Mouse (Mus musculus) forebrain, embryonic 12.5 days (tissue): ENCODE measurements around the gene Cd244a. TPM values are rescaled to one million over a fixed set of nuclear protein-coding genes. Genes with fewer than 3 reads are reported as not detected.

Experiments used
- ATAC-seq: fragments of 200-750 bp; cut with Nextera tagmentation; 2 replicates; pipeline ENCODE4 v1.8.0; 2017; ENCODE audit warnings: moderate TSS enrichment; ENCODE audit not compliant: low FRiP score
- H3K27ac ChIP-seq: fragments of 300-500 bp; sonication (generic); 2 replicates; pipeline ENCODE4 v1.5.1; 2016; ENCODE audit warnings: mild to moderate bottlenecking
- H3K27me3 ChIP-seq: fragments of 300-500 bp; sonication (generic); 2 replicates; pipeline ENCODE4 v1.6.1; 2016; ENCODE audit warnings: mild to moderate bottlenecking
- H3K36me3 ChIP-seq: fragments of 300-500 bp; sonication (generic); replicated peaks from 2 replicates; pipeline ENCODE4 v1.6.1; 2016; ENCODE audit warnings: mild to moderate bottlenecking
- H3K4me1 ChIP-seq: fragments of 300-500 bp; sonication (generic); 2 replicates; pipeline ENCODE4 v1.6.1; 2016
- H3K4me2 ChIP-seq: fragments of 300-500 bp; sonication (generic); 2 replicates; pipeline ENCODE4 v1.6.1; 2016; ENCODE audit warnings: mild to moderate bottlenecking, moderate library complexity
- H3K4me3 ChIP-seq: fragments of 300-500 bp; sonication (generic); replicated peaks from 2 replicates; pipeline ENCODE4 v1.5.1; 2016; ENCODE audit warnings: mild to moderate bottlenecking
- H3K9ac ChIP-seq: fragments of 300-500 bp; sonication (generic); 2 replicates; pipeline ENCODE4 v1.6.1; 2016; ENCODE audit warnings: mild to moderate bottlenecking
- H3K9me3 ChIP-seq: fragments of 300-500 bp; sonication (generic); 2 replicates; pipeline ENCODE4 v1.6.1; 2016
- WGBS: fragments of 180-500 bp; shearing (Covaris S2); methylation state at CpG from one replicate; pipeline ENCODE4 v1.1.7; 2016; 5-methylcytosine and 5-hydroxymethylcytosine counted together
- polyA plus RNA-seq: library from polyadenylated mRNA; unstranded; fragments of >200 nt; fragmentation: Nextera tagmentation; extraction: Ambion mirVana; gene quantifications from 2 replicates; pipeline ENCODE4 v1.2.1, GENCODE M21; 2016

The Cd244a gene
- polyA plus RNA-seq = not detected in 2 replicates

DNA sequence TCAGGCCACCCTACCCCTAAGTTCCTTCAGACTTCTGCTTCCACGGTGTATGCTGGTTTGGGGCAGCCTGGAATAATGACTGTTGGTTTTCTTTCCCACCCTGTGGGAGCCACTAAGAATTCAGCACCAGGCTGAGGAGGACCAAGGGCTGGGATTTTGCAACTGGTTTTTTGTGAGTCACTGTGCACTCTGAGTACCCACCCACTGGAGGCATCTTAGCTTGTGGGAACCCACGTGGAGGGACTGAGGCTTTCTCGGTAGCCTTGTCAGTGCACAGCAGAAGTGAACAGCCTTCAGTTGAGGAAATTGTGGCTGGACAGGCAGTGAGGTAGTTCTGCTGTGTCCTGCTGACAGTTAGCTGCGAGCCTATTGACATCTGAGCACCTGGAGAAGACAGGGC is at the start of gene Cd244a:
Gene Cd244a (plus strand): TSS at position 296 of the 400 bp plus-strand sequence.
- 86% methylated on average over 4 of the region's 4 CpGs for WGBS
- Histone ChIP-seq H3K9me3 (no peaks in the 10 kb centered on the region), H3K4me2 (no peak within 1 kb of the TSS), H3K9ac (no peak within 1 kb of the TSS), H3K27ac (no peak within 1 kb of the TSS), H3K36me3 (no peaks in the 10 kb centered on the region), H3K4me3 (no peak within 1 kb of the TSS), H3K4me1 (no peaks in the 10 kb centered on the region), H3K27me3 (no peaks in the 10 kb centered on the region)
- ATAC-seq = no peak

DNA sequence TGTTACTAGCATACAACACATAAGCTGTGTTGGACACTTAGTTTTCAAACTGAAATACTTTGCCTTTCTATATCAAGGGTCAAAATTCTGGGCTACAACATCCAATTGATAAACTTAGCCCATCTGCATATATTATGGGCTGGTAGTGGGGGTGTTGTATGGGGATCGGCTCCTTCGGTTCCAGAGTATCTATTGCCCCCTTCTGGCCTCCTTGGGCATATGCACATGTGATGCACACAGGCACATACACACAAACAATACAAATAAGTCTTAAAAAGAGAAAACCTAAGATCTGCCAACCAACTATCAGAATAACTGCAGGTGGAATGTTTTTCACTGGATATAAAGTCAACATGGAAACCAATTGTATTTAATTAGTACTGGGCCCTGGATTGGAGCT is 45.8 kb upstream of the Cd244a start:
- Histone ChIP-seq H3K9me3 (no peaks in the 10 kb centered on the region), H3K27me3 (0 out of 2 replicates have a peak, but pooled peaks cover 3% of the 10 kb centered on the region), H3K36me3 (no peaks in the 10 kb centered on the region), H3K27ac (no peak overlapping the region), H3K4me2 (no peak overlapping the region), H3K4me3 (no peak overlapping the region), H3K4me1 (no peaks in the 10 kb centered on the region), H3K9ac (no peak overlapping the region)
- 91% methylated on average over 2 of the region's 2 CpGs for WGBS
- no peak for ATAC-seq

DNA sequence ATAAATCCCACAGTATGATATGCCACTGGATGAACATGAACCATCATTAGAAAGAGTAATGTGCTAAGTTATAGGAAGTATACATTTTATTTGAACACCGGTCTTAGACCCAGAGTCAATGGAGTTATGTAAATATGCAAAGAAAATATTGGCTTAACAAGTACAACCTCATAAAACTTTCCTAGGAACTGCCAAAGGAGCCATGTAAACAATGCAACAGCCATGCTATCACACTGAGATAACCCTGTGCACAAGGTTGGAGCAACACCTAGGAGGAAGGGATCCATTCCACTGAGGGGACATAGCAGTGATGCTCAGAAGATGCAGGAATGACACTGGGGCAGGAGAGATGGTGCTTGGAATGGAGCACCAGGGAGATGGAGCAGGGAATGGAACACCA is 45.2 kb upstream of the Cd244a start:
- Histone ChIP-seq H3K9me3 (no peaks in the 10 kb centered on the region), H3K4me1 (no peaks in the 10 kb centered on the region), H3K9ac (no peak overlapping the region), H3K27ac (no peak overlapping the region), H3K4me2 (no peak overlapping the region), H3K36me3 (no peaks in the 10 kb centered on the region), H3K27me3 (0 out of 2 replicates have a peak, but pooled peaks cover 3% of the 10 kb centered on the region), H3K4me3 (no peak overlapping the region)
- no peak for ATAC-seq
- WGBS = 95% methylated on average over 1 of the region's 1 CpGs

DNA sequence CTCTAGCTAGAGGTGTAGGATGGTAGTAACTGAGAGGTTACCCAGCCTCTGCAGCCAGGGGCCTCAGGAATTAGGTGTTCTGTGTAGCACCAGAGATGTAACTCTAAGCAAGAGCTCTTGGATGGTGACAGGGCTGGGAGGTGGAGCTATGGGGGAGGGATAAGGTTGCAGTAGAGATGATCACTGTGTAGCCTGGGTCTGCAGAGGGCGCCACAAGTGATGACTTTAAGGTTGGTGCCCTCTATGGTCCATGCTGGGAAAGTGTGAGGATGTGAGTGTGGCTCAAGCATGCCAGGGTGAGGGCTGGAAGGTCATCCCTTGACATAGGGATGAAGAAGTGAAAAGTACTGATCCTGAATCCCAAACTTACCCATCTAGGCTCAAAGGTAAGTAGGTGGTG is 44.0 kb upstream of the Cd244a start:
- WGBS = 12% methylated on average over 1 of the region's 1 CpGs
- Histone ChIP-seq H3K4me2 (no peak overlapping the region), H3K9ac (no peak overlapping the region), H3K27me3 (0 out of 2 replicates have a peak, but pooled peaks cover 3% of the 10 kb centered on the region), H3K9me3 (no peaks in the 10 kb centered on the region), H3K27ac (no peak overlapping the region), H3K4me1 (no peaks in the 10 kb centered on the region), H3K4me3 (no peak overlapping the region), H3K36me3 (no peaks in the 10 kb centered on the region)
- ATAC-seq = no peak

DNA sequence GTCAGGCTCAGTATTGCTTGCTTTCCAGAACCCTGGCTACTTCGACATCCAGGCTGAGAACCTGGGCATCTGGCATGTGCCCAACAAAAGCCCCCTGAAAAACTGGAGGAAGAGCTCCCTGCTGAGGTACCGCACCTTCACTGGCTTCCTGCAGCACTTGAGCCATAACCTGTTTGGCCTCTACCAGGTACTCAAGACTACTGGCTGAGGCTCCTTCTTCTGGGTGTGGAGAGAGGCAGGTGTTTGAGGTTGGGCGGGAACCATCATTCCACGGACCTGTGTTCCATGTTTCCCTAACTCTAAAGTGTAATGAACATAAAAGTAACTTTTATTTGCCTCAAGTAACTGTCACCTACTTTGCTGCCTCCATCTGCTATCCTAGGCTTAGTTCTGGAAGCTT is 43.4 kb upstream of the Cd244a start:
- H3K9ac ChIP-seq = no peak overlapping the region
- no peaks in the 10 kb centered on the region for H3K9me3 ChIP-seq
- no peak overlapping the region for H3K27ac ChIP-seq
- H3K4me2 ChIP-seq = no peak overlapping the region
- H3K36me3 ChIP-seq = no peaks in the 10 kb centered on the region
- WGBS = 88% methylated on average over 4 of the region's 4 CpGs
- no peaks in the 10 kb centered on the region for H3K4me1 ChIP-seq
- H3K4me3 ChIP-seq = no peak overlapping the region
- ATAC-seq = no peak
- H3K27me3 ChIP-seq = 0 out of 2 replicates have a peak, but pooled peaks cover 3% of the 10 kb centered on the region

DNA sequence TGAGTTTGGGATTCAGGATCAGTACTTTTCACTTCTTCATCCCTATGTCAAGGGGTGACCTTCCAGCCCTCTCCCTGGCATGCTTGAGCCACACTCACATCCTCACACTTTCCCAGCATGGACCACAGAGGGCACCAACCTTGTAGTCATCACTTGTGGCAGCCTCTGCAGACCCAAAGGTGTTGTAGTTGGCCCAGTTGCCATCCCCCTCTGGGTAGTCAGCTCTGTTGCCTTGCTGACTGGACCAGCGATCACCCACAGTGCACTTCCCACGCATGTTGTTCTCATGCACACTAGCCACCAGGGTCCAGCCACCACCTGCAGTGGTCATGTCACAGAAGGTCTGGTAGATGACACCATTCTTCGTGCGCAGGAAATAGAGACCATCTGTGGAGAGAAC is 27.6 kb upstream of the Cd244a start:
- H3K4me2 ChIP-seq = no peak overlapping the region
- ATAC-seq = no peak
- WGBS = 90% methylated on average over 4 of the region's 4 CpGs
- H3K4me1 ChIP-seq = no peaks in the 10 kb centered on the region
- H3K27me3 ChIP-seq = no peaks in the 10 kb centered on the region; the same call in 1 of the 2 replicates
- no peak overlapping the region for H3K9ac ChIP-seq
- H3K9me3 ChIP-seq = no peaks in the 10 kb centered on the region
- no peak overlapping the region for H3K27ac ChIP-seq
- H3K4me3 ChIP-seq = no peak overlapping the region
- H3K36me3 ChIP-seq = no peaks in the 10 kb centered on the region

DNA sequence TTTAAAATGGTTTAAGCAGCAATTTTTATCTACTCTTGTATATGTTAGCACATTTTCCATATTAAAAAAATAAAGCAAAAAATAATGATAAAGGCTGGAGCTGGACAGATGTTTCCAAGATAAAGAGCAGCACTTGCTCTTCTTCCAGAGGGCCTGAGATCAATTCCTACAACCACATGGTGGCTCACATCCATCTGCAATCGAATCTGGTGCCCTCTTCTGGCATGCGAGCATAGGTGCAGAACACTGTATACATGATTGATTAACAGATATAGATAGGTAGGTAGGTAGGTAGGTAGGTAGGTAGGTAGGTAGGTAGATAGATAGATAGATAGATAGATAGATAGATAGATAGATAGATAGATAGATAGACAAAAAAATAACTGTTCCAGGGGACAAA is 26.2 kb upstream of the Cd244a start:
- Histone ChIP-seq H3K9ac (no peak overlapping the region), H3K4me3 (no peak overlapping the region), H3K27me3 (no peaks in the 10 kb centered on the region; the same call in 1 of the 2 replicates), H3K9me3 (no peaks in the 10 kb centered on the region), H3K27ac (no peak overlapping the region), H3K4me2 (no peak overlapping the region), H3K4me1 (no peaks in the 10 kb centered on the region), H3K36me3 (no peaks in the 10 kb centered on the region)
- no peak for ATAC-seq
- 60% methylated on average over 2 of the region's 2 CpGs for WGBS

DNA sequence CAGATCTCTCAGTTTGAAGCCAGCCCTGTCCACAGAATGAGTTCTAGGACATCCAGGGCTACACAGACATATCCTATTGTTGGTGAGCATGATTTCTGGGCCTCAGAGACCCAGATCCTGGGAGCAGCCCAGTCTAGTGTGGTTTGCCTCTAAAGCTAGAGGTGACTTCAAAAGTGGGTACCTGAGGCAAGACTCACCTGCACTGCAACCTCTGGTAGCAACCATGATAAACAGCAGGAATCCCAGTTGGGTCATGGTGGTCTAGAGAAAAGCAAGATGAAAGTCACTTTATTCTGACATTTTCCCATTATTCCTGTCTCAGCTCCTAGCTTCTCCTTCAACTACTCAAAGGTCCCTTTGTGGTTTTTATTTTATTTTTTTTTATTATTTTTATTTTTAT is 24.4 kb upstream of the Cd244a start:
- Histone ChIP-seq H3K9ac (no peak overlapping the region), H3K4me3 (no peak overlapping the region), H3K27me3 (no peaks in the 10 kb centered on the region; the same call in 1 of the 2 replicates), H3K9me3 (peaks cover 6% of the 10 kb centered on the region; the same call in 1 of the 2 replicates), H3K4me2 (no peak overlapping the region), H3K36me3 (no peaks in the 10 kb centered on the region), H3K27ac (no peak overlapping the region), H3K4me1 (no peaks in the 10 kb centered on the region)
- no peak for ATAC-seq

DNA sequence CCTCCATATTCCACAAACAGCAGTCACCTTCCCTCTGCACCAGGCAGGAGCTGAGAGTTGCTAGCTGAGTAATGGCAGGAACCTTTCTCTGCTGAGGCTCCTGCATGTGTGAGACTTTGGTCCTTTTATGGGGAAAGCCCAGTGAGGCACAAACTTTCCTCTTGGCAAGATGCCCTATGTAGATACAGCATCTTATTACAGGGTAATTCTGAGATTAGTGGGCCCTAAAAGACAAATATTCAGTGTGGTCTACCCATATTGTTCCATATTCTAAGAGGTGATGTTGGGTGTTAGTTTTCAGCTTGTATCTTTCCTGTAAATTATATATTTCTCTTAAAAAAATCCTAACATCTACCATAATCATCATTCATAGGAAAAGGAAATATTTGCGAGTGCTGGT is 23.8 kb upstream of the Cd244a start, which contains the start of gene Itln1:
Gene Itln1 (minus strand): TSS at position 101 of the 400 bp plus-strand sequence.
- WGBS = 100% methylated on average over 1 of the region's 1 CpGs
- H3K27me3 ChIP-seq = no peaks in the 10 kb centered on the region; the same call in 1 of the 2 replicates
- H3K36me3 ChIP-seq = no peaks in the 10 kb centered on the region
- no peak within 1 kb of the TSS for H3K27ac ChIP-seq
- H3K4me2 ChIP-seq = no peak within 1 kb of the TSS
- ATAC-seq = no peak
- no peak within 1 kb of the TSS for H3K4me3 ChIP-seq
- peaks cover 11% of the 10 kb centered on the region for H3K9me3 ChIP-seq
- no peak within 1 kb of the TSS for H3K9ac ChIP-seq
- H3K4me1 ChIP-seq = no peaks in the 10 kb centered on the region

DNA sequence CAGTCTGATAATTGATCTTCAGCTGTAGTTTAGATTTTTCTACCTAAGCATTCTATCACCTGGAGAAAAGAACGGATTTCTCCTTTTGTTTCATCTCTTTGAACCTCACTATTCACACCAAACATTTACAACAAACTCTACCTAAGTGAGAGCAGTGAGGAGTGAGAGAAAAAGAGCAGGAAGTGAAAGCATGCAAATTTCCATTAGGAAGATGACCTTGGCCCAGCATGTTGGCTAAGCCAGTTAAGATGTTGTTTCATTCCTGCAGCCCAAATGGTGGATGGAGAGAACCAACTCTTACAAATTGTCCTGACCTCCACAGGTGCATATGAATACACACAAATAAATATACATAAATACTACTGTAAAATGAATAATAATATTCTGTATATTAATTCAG is 18.3 kb upstream of the Cd244a start:
- 89% methylated on average over 1 of the region's 1 CpGs for WGBS
- Histone ChIP-seq H3K36me3 (no peaks in the 10 kb centered on the region), H3K4me3 (no peak overlapping the region), H3K4me1 (no peaks in the 10 kb centered on the region), H3K4me2 (no peak overlapping the region), H3K9ac (no peak overlapping the region), H3K27ac (no peak overlapping the region), H3K27me3 (no peaks in the 10 kb centered on the region), H3K9me3 (peaks cover 11% of the 10 kb centered on the region)
- no peak for ATAC-seq

DNA sequence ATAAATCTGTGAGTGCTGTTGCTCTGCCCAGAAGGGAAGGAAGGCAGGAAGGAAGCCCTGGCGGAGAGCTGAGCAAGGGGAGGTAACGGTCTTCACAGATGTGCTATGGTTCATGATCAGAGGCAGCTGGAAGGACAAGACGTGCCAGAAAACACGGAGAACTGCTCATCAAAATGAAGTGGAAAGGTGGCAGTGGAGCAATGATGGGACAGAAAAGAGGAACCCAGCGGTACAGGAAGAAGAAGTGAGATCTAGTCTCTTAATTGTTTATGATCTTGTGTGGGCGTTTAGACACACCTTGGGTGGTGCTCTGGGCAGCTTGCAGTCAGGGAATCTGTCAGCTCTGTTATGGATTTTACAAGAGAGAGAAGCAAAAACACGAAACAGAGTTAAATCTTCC is 7.7 kb upstream of the Cd244a start:
- 88% methylated on average over 7 of the region's 7 CpGs for WGBS

DNA sequence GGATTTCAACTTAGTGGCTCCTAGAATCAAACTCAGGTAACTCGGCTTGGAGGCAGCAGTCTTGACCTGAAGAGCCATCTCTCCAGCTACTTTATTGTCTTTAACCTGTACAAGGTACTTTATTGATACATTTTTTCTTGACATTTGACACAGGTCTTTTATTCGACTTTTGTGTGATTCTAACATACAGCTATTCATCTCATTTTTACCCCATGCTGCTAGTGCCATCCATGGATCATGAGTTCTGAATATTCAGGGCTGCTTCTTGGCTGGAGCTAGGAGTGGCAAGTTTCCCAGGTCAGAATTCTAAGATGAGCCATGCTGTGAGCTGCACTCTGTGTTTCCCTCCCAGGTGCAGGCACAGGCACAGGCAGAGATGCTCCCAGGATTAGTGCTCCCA is 6.8 kb upstream of the Cd244a start:
- no peak overlapping the region for H3K4me3 ChIP-seq
- no peak overlapping the region for H3K4me2 ChIP-seq
- H3K9me3 ChIP-seq = no peaks in the 10 kb centered on the region
- H3K36me3 ChIP-seq = no peaks in the 10 kb centered on the region
- WGBS = 79% methylated on average over 2 of the region's 2 CpGs
- no peak overlapping the region for H3K27ac ChIP-seq
- no peak for ATAC-seq
- H3K9ac ChIP-seq = no peak overlapping the region
- no peaks in the 10 kb centered on the region for H3K4me1 ChIP-seq
- H3K27me3 ChIP-seq = no peaks in the 10 kb centered on the region

More for the DNA sequence above, 7.7 kb upstream of the Cd244a start:
- Histone ChIP-seq H3K4me2 (no peak overlapping the region), H3K27ac (no peak overlapping the region), H3K27me3 (no peaks in the 10 kb centered on the region), H3K9ac (no peak overlapping the region), H3K4me3 (no peak overlapping the region), H3K36me3 (no peaks in the 10 kb centered on the region), H3K4me1 (no peaks in the 10 kb centered on the region), H3K9me3 (no peaks in the 10 kb centered on the region)
- no peak for ATAC-seq

DNA sequence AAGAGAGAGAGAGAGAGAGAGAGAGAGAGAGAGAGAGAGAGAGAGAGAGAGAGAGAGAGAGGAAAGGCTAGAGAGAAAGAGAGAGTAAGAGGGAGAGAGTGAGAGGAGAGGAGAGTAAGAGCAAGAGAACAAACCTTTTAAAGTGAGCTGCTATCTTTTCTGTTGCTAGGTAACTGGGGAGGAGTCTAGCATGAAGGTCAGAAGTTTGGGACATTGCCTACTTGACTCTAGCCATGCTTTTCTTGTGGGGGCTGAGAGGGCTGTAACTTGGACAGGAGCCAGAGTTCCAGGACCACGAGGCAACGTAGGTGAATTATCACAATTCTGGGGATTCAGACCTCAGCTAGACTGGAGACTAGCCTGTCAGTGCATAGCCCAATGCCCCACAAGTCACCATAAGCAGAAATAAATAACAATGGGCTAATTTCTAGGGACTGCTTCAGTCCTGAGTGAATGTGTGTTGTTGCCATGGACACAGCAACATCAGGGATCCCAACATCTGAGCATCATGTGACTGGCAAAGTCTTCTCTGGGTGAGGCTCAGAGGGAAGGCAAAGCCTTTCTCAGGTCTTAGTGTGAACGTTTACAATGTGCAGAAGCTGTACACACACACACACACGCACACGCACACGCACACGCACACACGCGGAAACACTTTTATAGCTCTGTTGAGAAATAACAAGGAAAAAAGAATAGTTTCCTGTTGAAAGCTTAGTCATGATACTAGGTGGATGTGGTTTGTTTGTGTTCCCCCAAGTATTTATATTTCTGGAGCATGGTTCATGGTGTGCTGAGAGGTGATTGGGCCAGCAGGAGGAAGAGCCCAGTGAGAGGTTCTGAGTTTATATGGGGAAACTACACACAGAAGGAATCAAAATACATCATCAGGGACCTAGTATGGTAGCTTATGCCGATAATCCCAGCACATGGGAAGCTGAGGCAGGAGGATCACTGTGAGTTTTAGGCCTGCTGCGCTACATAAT is 5.3 kb upstream of the Cd244a start:
- Histone ChIP-seq H3K27ac (no peak overlapping the region), H3K9me3 (no peaks in the 10 kb centered on the region), H3K9ac (no peak overlapping the region), H3K4me3 (no peak overlapping the region), H3K36me3 (no peaks in the 10 kb centered on the region), H3K4me1 (no peaks in the 10 kb centered on the region), H3K27me3 (no peaks in the 10 kb centered on the region), H3K4me2 (no peak overlapping the region)
- 91% methylated on average over 11 of the region's 11 CpGs for WGBS
- ATAC-seq = no peak
